Mouse (Mus musculus) gastrocnemius, postnatal 25 days (tissue): Measurements from ENCODE around the gene Elovl2. TPM values are rescaled to one million over a fixed set of nuclear protein-coding genes. Genes with fewer than 3 reads are reported as not detected.
"Not testable (repeated sequence)": the region's sequence is repeated elsewhere in the genome, so short reads cannot be mapped to it uniquely, and the experiment has no call there.

Source experiments
- DNase-seq: peaks from one replicate; pipeline ENCODE4 v3.0.0; 2022
- total RNA-seq, 2 experiments: library from RNA; stranded (reverse); gene quantifications; 1 replicate in 1 of 2; 2 replicates in 1 of 2; pipeline ENCODE4 v1.2.3; 2021

Elovl2 gene
- total RNA-seq, 2 experiments from 2014 or later, result not detected

DNA sequence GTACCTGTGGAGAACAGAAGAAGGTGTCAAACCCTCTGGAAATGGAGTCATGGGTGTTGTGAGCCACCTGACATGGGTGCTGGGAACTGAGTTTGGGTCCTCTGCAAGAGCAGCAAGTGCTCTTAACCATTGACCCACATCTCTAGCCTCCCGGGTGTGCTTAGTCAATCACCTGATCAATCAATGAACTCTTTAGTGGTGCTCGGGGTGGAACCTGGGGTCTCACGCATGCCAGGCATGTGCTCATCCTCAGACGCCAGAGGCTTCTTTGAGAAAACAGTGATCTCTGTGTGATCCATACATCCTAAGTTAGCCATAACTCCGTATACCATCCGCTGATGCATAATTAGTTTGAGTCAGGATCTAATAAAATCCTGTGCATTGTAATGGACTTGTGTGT, 15.0 kb upstream of the Elovl2 start:
- DNase-seq, result no peak

GRCm38 (mm10) chr13:41233241-41233640, 13.0 kb upstream of the Elovl2 start:
- DNase-seq, result no peak

DNA sequence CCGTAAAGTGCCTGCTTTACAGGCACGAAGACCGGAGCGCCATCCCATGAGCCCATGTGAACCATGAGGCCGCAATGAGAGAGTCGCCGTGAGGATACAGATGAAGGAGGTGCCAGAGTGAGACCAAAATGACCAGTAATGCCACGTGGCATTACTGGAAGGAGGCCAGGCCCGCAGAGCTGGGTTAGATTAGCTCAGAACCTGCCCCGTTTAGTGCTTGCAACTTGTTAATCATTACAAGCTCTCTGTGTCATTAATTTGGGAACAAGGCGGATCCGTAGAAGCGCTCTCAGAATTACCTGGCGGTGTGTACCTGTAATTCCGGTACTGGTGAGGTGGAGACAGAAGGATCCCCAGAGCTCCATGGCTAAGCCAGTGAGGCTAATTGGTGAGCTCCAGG, 12.0 kb upstream of the Elovl2 start:
- DNase-seq, result no peak

GRCm38 (mm10) chr13:41231389-41231983, 11.3 kb upstream of the Elovl2 start:
- DNase-seq, result no peak

DNA sequence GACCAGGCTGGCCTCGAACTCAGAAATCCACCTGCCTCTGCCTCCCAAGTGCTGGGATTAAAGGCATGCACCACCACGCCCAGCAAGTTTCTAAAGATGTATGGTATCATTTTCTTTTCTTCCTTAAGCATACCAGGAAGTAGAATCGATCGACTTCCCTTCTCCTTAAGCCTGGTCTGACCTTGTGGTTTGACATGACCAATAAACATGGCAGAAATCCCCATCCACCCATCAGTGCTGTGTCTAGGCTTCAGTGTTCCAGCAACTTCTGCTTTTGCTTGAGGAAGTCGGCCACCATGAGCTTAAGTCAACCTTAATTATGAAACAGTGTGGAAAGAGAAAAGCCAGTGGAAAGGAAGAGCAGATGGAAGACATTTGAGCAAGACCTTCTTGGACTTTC, 10.1 kb upstream of the Elovl2 start:
- DNase-seq, result no peak

GRCm38 (mm10) chr13:41228060-41228459, 7.9 kb upstream of the Elovl2 start:
- no peak for DNase-seq

GRCm38 (mm10) chr13:41226513-41226912, 6.3 kb upstream of the Elovl2 start:
- DNase-seq, result no peak

DNA sequence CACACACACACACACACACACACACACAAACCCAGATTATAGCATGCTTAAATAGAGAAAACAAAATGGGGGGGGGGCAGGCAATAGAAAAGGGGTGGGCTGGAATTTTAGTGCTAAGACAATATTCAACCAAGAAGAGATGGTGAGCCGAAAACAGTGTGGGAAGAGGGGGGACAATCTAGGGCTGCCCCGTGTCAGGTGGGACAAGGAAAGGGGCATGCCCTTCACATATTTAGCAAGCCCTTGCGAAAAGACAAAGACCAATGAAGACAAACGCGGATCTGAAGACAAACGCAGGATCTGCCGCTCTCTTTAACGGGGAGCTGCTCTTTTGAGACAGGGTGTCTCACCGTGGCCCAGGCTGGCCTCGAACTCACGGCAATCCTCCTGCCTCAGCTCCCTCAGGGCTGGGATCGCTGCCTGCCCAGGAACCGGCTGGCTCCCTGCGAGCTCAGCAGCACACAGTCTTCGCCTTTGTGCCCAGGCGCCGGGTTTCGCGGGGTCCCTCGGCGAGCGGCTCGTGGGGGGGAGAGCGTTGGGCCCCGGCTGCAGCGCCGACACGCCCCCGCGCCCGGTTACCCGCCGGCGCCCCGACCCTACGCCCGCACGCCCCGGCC, 410 bp downstream of the Elovl2 start:
- DNase-seq, result no peak

- DNase-seq, result no peak
Observed at GRCm38 (mm10) chr13:41219056-41219455, 1.1 kb downstream of the Elovl2 start.

GRCm38 (mm10) chr13:41216236-41216635, 4.0 kb downstream of the Elovl2 start:
- DNase-seq, result no peak

DNA sequence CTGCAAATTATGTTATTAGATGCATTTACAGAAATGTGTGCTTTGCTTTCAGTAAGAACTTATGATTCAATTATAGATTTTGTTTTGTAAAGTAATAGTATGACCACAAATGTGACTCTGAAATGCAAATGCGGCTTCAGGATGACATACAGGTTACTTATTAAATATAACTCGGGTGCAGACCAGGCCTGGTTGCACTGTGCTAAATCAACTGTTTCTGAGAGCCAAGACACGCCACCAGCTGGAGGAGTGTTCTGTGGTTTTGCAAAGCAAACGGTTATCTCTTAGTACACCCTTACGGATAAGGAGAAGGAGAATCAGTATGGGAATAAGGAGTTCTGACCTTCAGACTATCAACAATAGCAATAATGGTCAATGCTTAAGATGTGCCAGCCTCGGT, 4.5 kb downstream of the Elovl2 start:
- no peak for DNase-seq

GRCm38 (mm10) chr13:41212558-41213322, 7.5 kb downstream of the Elovl2 start:
- DNase-seq, result no peak

DNA sequence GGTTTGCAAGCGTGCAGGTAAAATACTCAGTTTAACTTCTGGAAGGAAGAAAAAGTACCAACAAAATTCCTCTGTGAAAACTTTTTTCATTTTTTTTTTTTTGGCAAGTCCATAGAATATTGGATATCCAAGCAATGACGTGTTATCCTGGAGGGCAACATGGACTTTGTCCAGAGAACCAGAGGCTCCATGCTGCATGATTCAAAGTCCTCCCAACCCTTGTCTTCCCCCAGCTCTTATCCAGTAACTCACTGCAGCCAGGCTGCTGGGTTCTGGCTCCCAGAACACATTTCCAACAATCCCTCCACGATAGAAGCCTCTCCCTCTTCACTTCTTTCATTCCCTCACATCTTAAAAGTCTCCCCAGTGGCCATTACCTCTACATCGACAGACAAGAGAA, 8.9 kb downstream of the Elovl2 start:
- DNase-seq, result no peak

- no peak for DNase-seq
Observed at GRCm38 (mm10) chr13:41206241-41206640, 14.0 kb downstream of the Elovl2 start.

- not testable (repeated sequence) for DNase-seq
Observed at GRCm38 (mm10) chr13:41205568-41205967, 14.6 kb downstream of the Elovl2 start.

GRCm38 (mm10) chr13:41203691-41204090, 16.5 kb downstream of the Elovl2 start:
- no peak for DNase-seq

DNA sequence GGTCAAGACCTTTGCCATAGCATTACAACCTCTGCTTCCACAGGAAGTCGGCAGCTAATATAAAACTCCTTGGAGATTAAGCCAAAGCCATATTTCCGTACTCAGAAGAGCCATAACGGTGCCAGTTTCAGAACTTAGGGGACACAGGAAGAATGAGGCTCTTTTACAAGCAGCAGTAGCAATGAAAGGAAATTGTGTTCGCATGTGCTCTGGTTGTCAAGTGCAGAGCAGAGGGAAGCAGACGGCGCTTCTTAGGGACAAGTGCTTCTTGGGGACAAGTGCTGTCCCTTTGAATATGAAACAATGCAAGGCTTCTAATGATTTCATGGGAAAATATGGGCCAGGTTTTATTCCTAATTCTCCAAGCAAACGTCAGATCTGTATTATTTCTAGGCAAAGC, 16.9 kb downstream of the Elovl2 start:
- no peak for DNase-seq

- DNase-seq, result no peak
Observed at GRCm38 (mm10) chr13:41200861-41201260, 19.3 kb downstream of the Elovl2 start.

- no peak for DNase-seq
Observed at GRCm38 (mm10) chr13:41195640-41196333, 24.4 kb downstream of the Elovl2 start.

GRCm38 (mm10) chr13:41187886-41188285, 32.3 kb downstream of the Elovl2 start:
- no peak for DNase-seq

- DNase-seq, result no peak
Observed at GRCm38 (mm10) chr13:41158426-41158825, 61.8 kb downstream of the Elovl2 start.

DNA sequence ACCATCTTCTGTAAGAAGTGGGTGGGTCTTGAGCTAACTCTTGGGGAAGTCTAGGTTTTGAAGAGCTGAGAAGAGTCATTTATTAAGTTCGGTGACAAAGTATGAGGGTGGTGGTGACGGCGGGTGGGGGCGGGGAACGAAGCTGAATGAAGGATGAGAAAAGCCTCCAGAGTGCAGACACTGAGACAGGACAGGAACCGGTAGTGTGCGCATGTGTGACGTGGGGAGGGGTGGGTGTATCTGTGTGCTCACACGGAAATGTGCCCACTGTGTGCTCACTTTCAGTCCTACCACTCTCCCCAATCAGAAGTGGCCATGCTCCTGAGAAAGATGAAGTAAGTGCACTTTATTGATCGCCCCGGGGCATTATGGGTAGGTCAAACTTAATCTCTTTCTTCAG, 67.1 kb downstream of the Elovl2 start:
- DNase-seq, result no peak

DNA sequence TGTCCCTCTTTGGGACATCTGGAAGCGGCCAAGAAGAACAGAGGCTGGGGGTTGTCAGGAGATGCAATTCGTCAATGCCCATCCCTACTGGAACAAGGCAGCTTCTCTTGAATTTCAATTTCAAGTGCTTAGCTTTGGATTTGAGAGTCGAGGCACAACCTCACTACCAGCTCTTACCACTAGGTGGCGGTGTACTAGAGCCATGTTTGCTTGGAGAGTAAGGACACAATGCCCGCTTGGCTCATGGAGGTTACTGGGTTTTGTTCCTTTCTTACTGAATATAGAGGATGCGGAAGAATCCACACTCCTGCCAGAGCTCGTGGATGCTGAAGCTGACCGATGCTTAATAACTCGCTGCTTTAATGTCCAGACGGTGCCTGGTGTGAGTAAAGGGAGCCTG, 73.9 kb downstream of the Elovl2 start:
- no peak for DNase-seq
